Mouse (Mus musculus) urinary bladder, postnatal 4 days (tissue): ENCODE results near the gene Ly6g6e.

ENCODE experiments used
- DNase-seq, 2 experiments: peaks; one replicate each; pipeline ENCODE4 v3.0.0; 2021 to 2022; ENCODE audit warnings: low spot score in 2 of 2

The Ly6g6e gene

GRCm38 (mm10) chr17:35049561-35050016 lies 27.1 kb upstream of the Ly6g6e start, which contains the start of gene Clic1:
Gene Clic1, plus strand, starts transcription at chr17:35049966.
- peak; percentile 74 to 79 for DNase-seq

DNA sequence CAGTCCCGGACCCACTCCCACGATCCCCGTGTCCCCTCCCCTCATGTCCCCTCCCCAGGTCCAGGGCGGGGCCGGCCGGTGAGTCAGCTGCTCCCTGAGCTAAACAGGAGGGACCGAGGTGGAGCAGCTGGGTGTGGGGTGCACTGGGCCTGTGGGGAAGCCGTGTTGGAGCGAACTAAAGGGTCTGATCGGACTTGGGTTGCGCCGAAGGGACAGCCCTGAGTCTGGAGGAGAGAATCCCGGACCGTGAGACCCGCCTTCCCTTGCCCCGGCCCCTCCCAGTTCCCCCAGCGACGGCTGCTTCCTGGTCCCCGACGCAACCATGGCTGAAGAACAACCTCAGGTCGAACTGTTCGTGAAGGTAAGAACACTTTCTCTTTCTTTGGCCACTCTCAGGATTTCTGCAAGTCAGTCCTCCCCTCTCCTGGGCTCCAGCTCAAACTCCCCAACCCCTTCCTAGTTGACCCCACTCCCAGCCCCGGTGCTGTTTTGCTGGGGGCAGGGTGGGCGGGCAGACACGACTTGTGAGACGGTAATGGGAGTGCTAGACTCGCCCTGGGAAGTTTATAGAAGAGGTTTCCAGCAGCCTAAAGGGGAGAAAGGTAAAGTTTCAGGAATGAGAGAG lies 26.5 kb upstream of the Ly6g6e start:
- DNase-seq = peak; percentile 75 to 80

DNA sequence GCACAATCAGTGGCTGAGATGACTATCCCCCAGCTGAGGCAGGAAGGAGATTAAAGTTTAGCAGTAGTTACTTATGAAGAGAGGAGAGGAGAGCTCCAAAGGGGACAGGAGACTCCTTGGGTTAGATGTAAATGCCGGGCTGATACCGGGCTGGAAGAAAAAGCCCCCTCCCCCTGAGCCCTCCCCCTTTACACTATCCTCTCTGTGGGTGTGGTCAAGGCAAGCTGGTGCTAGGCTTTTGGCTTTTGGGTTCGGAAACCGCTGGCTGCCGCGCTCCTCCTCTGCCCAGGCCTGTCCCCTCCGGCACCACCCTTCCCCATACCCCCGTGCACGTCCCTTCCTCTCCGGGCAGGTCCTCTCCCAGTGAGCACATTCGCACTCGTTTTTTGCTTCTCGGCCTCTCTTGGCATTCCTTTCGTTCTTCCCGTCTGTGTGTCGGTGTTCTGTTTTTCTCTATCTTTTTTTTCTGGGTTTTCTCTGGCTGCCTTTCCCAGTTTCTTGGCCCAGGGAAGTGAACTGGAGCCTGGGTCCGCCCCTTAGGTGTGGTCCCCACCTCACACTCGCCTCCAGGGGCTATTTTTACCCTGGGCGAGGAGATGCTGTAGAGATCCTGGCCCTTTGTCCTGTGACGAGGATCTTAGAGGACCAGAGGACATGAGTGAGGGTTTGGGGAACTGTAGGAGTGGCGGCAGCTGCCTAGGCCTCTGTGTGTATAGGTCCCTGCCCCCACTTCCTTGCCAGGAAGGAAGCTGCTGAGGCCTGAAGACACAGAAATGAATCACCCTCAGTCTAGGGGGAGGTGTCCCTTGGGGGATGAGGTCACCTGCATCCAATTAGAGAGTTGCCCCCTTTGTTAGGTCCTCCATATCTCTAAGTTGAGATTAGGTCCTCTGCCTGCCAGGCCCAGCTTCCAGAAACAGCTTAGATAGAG lies 25.3 kb upstream of the Ly6g6e start:
- DNase-seq = peak; percentile 68 to 69

DNA sequence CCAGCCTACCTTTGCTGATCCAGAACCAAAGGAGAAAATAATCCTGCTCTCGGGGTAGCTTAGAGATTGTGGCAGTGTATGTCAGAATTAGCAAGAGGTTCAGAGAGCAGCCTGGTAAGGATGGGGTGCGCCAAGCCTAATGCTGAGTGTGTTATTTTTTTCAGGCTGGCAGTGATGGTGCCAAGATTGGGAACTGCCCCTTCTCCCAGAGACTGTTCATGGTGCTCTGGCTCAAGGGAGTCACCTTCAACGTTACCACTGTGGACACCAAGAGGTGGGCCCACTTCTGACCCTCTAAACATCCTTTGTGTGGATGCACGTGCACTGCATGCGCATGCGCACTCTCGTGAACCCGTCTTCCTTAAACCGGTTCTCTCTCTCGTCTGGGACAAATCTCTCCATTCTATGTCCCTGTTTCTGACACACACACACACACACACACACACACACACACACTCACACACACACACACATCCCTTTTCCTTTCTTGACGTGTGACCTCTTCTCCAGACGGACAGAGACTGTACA lies 24.4 kb upstream of the Ly6g6e start:
- no peak for DNase-seq

DNA sequence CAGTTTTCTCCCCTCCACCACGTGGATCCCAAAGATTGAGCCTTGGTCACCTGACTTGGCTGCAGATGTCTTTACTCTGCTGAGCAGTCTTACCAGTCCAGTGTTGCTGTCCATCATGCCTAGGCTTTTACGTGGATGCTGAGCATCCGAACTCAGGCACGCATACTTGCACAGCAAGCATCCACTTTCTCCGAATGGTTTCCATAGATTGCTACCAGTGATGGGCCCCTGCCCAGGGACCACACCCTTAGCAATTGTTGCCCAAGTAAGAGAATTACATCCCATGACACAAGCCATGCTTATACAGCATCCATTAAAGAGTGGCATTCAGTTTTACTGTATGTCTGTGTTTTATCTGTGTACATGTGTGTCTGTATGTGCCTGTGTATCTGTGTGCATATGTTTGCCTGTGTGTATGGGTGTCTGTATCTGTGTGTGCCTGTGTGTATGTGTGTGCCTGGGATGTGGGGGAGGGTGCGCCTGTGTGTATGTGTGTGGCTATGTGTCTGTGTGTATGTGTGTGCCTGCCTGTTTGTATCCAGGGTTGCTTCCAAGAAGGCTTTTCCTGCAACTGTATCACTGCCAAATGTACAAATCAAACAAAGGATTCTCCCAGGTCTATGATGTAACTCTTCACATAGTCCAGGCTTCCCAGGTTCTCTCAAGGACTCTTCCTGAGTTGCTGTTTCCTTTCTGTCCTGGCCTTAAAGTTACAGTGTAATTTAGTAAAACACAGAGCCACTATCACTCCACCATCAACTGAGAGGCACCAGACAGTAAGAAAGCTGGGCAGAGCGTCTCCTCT lies 20.8 kb upstream of the Ly6g6e start:
- no peak for DNase-seq

DNA sequence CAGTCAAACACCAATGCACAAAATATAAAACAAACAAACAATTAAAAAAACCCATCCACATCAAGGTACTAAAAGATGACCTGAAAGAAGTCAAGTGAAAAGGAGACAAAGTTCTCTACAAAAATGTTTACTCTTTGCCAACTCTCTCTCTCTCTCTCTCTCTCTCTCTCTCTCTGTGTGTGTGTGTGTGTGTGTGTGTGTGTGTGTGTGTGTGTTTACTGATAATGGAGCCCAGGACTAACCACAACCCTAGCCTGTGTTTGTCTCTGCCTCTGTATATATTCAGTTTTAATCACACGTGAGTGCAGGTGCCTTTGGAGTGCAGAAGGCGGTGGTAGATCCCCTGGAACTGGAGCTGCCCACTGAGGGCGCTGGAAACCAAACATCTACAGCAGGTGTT lies 19.6 kb upstream of the Ly6g6e start:
- no peak for DNase-seq

DNA sequence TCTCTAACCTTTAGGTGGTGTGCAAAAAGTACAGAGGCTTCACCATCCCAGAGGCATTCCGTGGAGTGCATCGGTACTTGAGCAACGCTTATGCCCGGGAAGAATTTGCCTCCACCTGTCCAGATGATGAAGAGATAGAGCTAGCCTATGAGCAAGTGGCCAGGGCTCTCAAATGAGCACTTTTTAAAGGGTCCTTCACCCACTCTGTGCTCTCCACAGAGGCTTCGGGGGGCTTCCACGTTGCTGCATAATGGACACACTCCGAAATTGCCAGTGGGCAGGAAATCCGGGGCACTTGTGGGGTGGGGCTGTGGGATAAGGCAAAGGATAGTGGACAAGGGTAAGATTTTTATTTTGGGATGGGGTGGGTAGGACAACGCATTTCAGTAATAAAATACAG lies 18.4 kb upstream of the Ly6g6e start:
- DNase-seq = no peak

- DNase-seq = peak; percentile 90 to 95
These were observed 17.5 kb upstream of the Ly6g6e start, which contains the start of gene Ddah2 for GRCm38 (mm10) chr17:35058911-35059892. Gene Ddah2, plus strand, starts transcription at chr17:35059035.

GRCm38 (mm10) chr17:35060071-35060470 lies 16.6 kb upstream of the Ly6g6e start:
- no peak for DNase-seq

- no peak for DNase-seq
These were observed 15.9 kb upstream of the Ly6g6e start for GRCm38 (mm10) chr17:35060737-35061297.

DNA sequence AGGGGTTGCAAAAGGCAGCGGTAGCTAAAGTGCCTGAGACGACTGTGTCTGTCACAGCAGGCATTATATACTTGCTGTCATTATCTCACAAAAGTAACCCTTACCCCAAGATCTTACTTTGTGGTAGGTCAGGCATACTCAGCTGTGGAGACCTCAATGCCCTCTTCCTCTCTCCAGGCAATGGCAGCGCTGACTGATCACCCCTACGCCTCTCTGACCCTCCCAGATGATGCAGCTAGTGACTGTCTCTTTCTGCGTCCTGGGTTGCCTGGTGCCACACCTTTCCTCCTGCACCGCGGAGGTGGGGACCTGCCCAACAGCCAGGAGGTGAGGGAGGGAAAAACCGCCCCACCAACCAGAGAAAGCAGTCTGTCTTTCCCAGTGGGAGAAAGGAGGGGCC lies 15.4 kb upstream of the Ly6g6e start:
- no peak for DNase-seq

- DNase-seq = no peak
These were observed 13.2 kb upstream of the Ly6g6e start for GRCm38 (mm10) chr17:35063466-35063865.

DNA sequence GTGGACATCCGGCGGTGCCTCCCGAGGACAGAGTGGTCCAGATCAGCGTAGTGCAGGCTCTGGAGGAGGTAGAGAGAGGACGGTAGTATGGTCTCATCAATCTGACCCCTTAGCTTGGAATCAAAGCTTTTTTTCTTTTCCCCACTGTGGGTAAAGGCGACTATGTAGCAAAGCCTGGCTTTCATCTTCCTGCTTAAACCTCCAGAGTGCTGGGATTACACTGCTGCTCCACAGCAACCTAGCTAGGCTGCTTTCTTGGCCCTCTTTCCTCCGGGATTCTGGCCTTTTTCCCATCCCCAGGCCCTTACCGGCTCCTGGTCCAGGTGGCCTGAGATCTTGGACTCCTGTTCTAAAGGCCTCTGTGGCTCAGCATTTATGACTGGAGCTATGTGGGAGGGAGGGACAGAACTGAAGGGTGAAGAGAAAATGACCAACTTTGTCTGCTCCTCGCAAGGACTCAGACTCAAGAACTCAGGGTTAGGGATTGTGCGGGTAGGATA lies 12.3 kb upstream of the Ly6g6e start:
- DNase-seq = no peak

GRCm38 (mm10) chr17:35064951-35065947 lies 11.5 kb upstream of the Ly6g6e start, which contains the start of gene Ly6g6c:
Gene Ly6g6c, plus strand, starts transcription at chr17:35065388.
- DNase-seq = peak in 1 of 2 experiments; percentile 65

- DNase-seq = no peak
These were observed 10.6 kb upstream of the Ly6g6e start, which contains the start of gene Mpig6b for GRCm38 (mm10) chr17:35066084-35066483. Gene Mpig6b, minus strand, starts transcription at chr17:35066184.

DNA sequence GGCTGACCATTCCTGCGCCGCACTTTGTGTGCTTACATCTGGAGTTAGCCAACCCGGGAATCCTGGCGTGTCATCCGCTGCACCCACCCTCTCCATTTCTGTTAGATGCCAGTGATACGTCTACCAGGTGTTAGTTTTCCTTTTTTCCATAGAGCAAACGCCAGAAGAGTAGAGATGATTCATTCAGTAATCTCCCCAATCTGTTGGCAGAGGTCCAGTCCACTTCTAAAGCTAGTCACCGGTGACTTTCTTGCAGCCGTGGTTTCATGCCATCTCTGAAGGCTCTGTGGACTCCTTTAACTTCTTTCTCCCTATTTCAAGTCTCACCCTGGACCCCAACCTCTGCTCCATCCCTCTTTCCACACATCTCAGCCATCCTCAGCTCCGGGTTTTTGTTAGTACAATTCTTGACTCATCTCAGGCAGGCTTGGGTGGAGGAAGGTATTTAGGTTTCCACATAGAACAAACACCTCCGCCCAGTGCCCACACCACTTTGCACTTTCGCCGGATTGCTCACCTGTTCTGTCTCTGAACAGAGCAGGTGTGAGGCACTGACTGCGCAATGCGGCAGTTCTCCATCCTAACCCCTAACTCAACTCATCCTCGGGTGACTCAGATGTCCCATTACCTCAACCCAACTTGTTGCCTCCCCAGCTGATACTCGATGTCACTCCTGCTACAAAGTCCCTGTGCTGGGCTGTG lies 8.3 kb upstream of the Ly6g6e start:
- no peak for DNase-seq

- DNase-seq = no peak
These were observed 6.0 kb upstream of the Ly6g6e start for GRCm38 (mm10) chr17:35070556-35071229.
